Mouse (Mus musculus): ENCODE measurements around the gene Pabpc5. TPM values are rescaled to one million over a fixed set of nuclear protein-coding genes. Genes with fewer than 3 reads are reported as not detected.

The Pabpc5 gene
- 0.97 and 1.6 TPM in 2 replicates for polyA plus RNA-seq (2014; fragmentation: Nextera tagmentation; extraction: Ambion mirVana)

- Histone ChIP-seq H3K27ac (ENCODE audit: low read depth, low read length) (peak within 1 kb of the TSS; percentile 86), H3K9ac (ENCODE audit: low read length) (peak within 1 kb of the TSS; percentile 65), H3K4me1 (ENCODE audit: control insufficient read depth, insufficient read depth, low read length) (no peaks in the 10 kb centered on the region), H3K4me3 (ENCODE audit: low read depth, low read length) (peak within 1 kb of the TSS; percentile 36), H3K9me3 (replicated peaks; ENCODE audit: control insufficient read depth, low read length) (no peaks in the 10 kb centered on the region), H3K27me3 (replicated peaks; ENCODE audit: control insufficient read depth, insufficient read depth, low read length) (no peaks in the 10 kb centered on the region), H3K4me2 (ENCODE audit: low read length) (peak within 1 kb of the TSS; percentile 42), H3K36me3 (ENCODE audit: control insufficient read depth, insufficient read depth, low read length) (no peaks in the 10 kb centered on the region)
- WGBS, result 10% methylated on average over 21 of the region's 21 CpGs
- ATAC-seq (peak; percentile 98), DNase-seq (ENCODE audit: low spot score) (peak; percentile 75)
Observed at GRCm38 (mm10) chrX:119927081-119927571, at the start of gene Pabpc5. TSS of gene Pabpc5 (plus strand) at chrX:119927196.

- H3K9ac ChIP-seq (ENCODE audit: low read length), result no peak overlapping the region
- H3K27ac ChIP-seq (ENCODE audit: low read depth, low read length), result no peak overlapping the region
- H3K4me2 ChIP-seq (ENCODE audit: low read length), result no peak overlapping the region
- 91% methylated on average over 3 of the region's 3 CpGs for WGBS
- H3K4me3 ChIP-seq (ENCODE audit: low read depth, low read length), result no peak overlapping the region
- no peaks in the 10 kb centered on the region for H3K36me3 ChIP-seq (ENCODE audit: control insufficient read depth, insufficient read depth, low read length)
- no peaks in the 10 kb centered on the region for H3K4me1 ChIP-seq (ENCODE audit: control insufficient read depth, insufficient read depth, low read length)
- no peaks in the 10 kb centered on the region for H3K9me3 ChIP-seq (replicated peaks; ENCODE audit: control insufficient read depth, low read length)
- H3K27me3 ChIP-seq (replicated peaks; ENCODE audit: control insufficient read depth, insufficient read depth, low read length), result no peaks in the 10 kb centered on the region
- ATAC-seq (no peak), DNase-seq (ENCODE audit: low spot score) (no peak)
Observed at GRCm38 (mm10) chrX:119886957-119887593, 39.9 kb upstream of the Pabpc5 start.

- DNase-seq (ENCODE audit: low spot score) (no peak), ATAC-seq (no peak)
- H3K27me3 ChIP-seq (replicated peaks; ENCODE audit: control insufficient read depth, insufficient read depth, low read length), result no peaks in the 10 kb centered on the region
- H3K27ac ChIP-seq (ENCODE audit: low read depth, low read length), result no peak overlapping the region
- H3K9ac ChIP-seq (ENCODE audit: low read length), result no peak overlapping the region
- no peaks in the 10 kb centered on the region for H3K9me3 ChIP-seq (replicated peaks; ENCODE audit: control insufficient read depth, low read length)
- WGBS, result 84% methylated on average over 6 of the region's 6 CpGs
- no peak overlapping the region for H3K4me2 ChIP-seq (ENCODE audit: low read length)
- no peaks in the 10 kb centered on the region for H3K4me1 ChIP-seq (ENCODE audit: control insufficient read depth, insufficient read depth, low read length)
- H3K4me3 ChIP-seq (ENCODE audit: low read depth, low read length), result no peak overlapping the region
- H3K36me3 ChIP-seq (ENCODE audit: control insufficient read depth, insufficient read depth, low read length), result no peaks in the 10 kb centered on the region
Observed at GRCm38 (mm10) chrX:119888326-119888920, 38.6 kb upstream of the Pabpc5 start.

GRCm38 (mm10) chrX:119927852-119928251 is 856 bp downstream of the Pabpc5 start:
- Histone ChIP-seq H3K4me3 (ENCODE audit: low read depth, low read length) (0 out of 2 replicates have a peak overlapping the region, but pooled peaks have one; percentile 36), H3K27ac (ENCODE audit: low read depth, low read length) (0 out of 2 replicates have a peak overlapping the region, but pooled peaks have one; percentile 86), H3K4me2 (ENCODE audit: low read length) (peak overlapping the region; percentile 42), H3K9ac (ENCODE audit: low read length) (no peak overlapping the region), H3K36me3 (ENCODE audit: control insufficient read depth, insufficient read depth, low read length) (no peaks in the 10 kb centered on the region), H3K4me1 (ENCODE audit: control insufficient read depth, insufficient read depth, low read length) (no peaks in the 10 kb centered on the region), H3K9me3 (replicated peaks; ENCODE audit: control insufficient read depth, low read length) (no peaks in the 10 kb centered on the region), H3K27me3 (replicated peaks; ENCODE audit: control insufficient read depth, insufficient read depth, low read length) (no peaks in the 10 kb centered on the region)
- WGBS, result 73% methylated on average over 5 of the region's 5 CpGs
- ATAC-seq (no peak), DNase-seq (ENCODE audit: low spot score) (no peak)
